Mouse (Mus musculus): Measurements from ENCODE around the gene Ryr2.
"Not testable (repeated sequence)": the region's sequence is repeated elsewhere in the genome, so short reads cannot be mapped to it uniquely, and the experiment has no call there.

Gene Ryr2

GRCm38 (mm10) chr13:12033272-12033671, 73.5 kb downstream of the Ryr2 start:
- no peak for DNase-seq

- no peak for DNase-seq
These were observed 76.9 kb downstream of the Ryr2 start for GRCm38 (mm10) chr13:12029841-12030240.

- no peak for DNase-seq
These were observed 77.4 kb downstream of the Ryr2 start for GRCm38 (mm10) chr13:12029326-12029725.

- DNase-seq: no peak
These were observed 88.7 kb downstream of the Ryr2 start for GRCm38 (mm10) chr13:12018046-12018445.

- DNase-seq: no peak
These were observed 92.8 kb downstream of the Ryr2 start for GRCm38 (mm10) chr13:12013986-12014385.

- no peak for DNase-seq
These were observed 97.6 kb downstream of the Ryr2 start for GRCm38 (mm10) chr13:12008995-12009689.

GRCm38 (mm10) chr13:12007579-12007978, 99.2 kb downstream of the Ryr2 start:
- no peak for DNase-seq

- DNase-seq: no peak
These were observed 104.9 kb downstream of the Ryr2 start for GRCm38 (mm10) chr13:12001891-12002294.

GRCm38 (mm10) chr13:11999851-12000250, 106.9 kb downstream of the Ryr2 start:
- no peak for DNase-seq

GRCm38 (mm10) chr13:11997366-11997765, 109.4 kb downstream of the Ryr2 start:
- DNase-seq: no peak

GRCm38 (mm10) chr13:11987556-11987955, 119.2 kb downstream of the Ryr2 start:
- DNase-seq: no peak

- no peak for DNase-seq
These were observed 121.7 kb downstream of the Ryr2 start for GRCm38 (mm10) chr13:11985056-11985455.

- no peak for DNase-seq
These were observed 127.7 kb downstream of the Ryr2 start for GRCm38 (mm10) chr13:11978997-11979396.

GRCm38 (mm10) chr13:11978359-11978758, 128.4 kb downstream of the Ryr2 start:
- no peak for DNase-seq

GRCm38 (mm10) chr13:11977606-11978005, 129.1 kb downstream of the Ryr2 start:
- DNase-seq: no peak

GRCm38 (mm10) chr13:11964391-11964790, 142.4 kb downstream of the Ryr2 start:
- no peak for DNase-seq

GRCm38 (mm10) chr13:11959488-11960174, 147.1 kb downstream of the Ryr2 start:
- no peak for DNase-seq

- no peak for DNase-seq
These were observed 147.9 kb downstream of the Ryr2 start for GRCm38 (mm10) chr13:11958854-11959253.

GRCm38 (mm10) chr13:11958271-11958670, 148.5 kb downstream of the Ryr2 start:
- no peak for DNase-seq

- DNase-seq: no peak
These were observed 154.8 kb downstream of the Ryr2 start for GRCm38 (mm10) chr13:11951951-11952350.

- DNase-seq: no peak
These were observed 161.0 kb downstream of the Ryr2 start for GRCm38 (mm10) chr13:11945740-11946139.

- no peak for DNase-seq
These were observed 165.0 kb downstream of the Ryr2 start for GRCm38 (mm10) chr13:11941724-11942123.

- not testable (repeated sequence) for DNase-seq
These were observed 172.3 kb downstream of the Ryr2 start for GRCm38 (mm10) chr13:11934297-11935060.

- DNase-seq: no peak
These were observed 173.4 kb downstream of the Ryr2 start for GRCm38 (mm10) chr13:11933334-11933733.

Data from thymus, postnatal 4 days (tissue).